Mouse (Mus musculus): ENCODE measurements around the gene Dtd2. TPM values are rescaled to one million over a fixed set of nuclear protein-coding genes. Genes with fewer than 3 reads are reported as not detected.

Gene Dtd2
- polyA plus RNA-seq, 1 experiment: 16.0 TPM

DNA sequence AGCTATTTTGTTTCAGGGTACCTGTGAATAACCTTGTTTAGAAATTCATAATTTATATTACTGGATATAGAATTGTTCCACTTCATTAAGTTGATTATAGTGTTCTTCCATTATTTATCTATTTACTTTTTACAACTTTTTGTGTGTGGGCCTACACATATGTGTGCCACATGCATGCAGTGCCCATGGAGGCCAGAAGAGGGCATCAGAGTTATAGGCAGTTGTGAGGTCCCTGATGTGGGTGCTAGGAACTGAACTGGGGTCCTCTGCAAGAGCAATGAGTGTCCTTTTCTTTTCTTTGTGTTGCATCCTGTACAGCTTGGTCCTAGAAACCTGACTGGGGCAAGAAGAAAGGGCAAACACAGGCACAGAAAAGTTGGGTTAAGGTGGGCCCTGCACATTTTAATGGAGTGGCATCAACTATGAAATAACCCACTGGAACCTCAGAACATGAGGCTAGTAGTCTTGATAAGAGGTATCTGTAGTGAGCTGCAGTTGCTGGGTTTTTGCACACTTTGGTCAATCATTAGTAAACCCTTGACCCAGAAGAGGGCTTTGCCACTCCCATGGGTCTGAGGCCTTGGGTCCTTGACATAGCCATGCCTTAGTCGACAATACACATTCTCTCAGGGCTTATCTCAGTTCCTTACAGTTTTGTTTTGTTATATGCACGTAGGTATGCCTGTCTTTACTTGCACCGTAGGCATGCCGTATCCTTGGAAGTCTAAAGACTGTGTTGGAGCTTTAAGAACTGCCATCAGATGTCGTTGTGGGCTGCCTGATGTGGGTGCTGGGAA lies 33.8 kb downstream of the Dtd2 start:
- Histone ChIP-seq H3ac (ENCODE audit: control insufficient read depth, insufficient read length) (no peak overlapping the region), H3K4me3 (no peak overlapping the region), H3K4me2 (ENCODE audit: low read depth) (peak overlapping the region; percentile 87), H3K27me3 (ENCODE audit: control insufficient read depth, insufficient read depth, insufficient read length) (no peaks in the 10 kb centered on the region), H3K79me2 (ENCODE audit: control insufficient read depth, insufficient read depth) (peaks cover 17% of the 10 kb centered on the region), H3K36me3 (ENCODE audit: control insufficient read depth, insufficient read depth) (no peaks in the 10 kb centered on the region)
- TF ChIP-seq CEBPB (IDR thresholded peaks at IDR 0.05; ENCODE audit: insufficient read depth, poor library complexity, severe bottlenecking): no peak
- TF ChIP-seq POLR2AphosphoS2 (IDR thresholded peaks at IDR 0.05; ENCODE audit: insufficient read length, low read depth): no peak
- no peak for TF ChIP-seq TCF3 (IDR thresholded peaks at IDR 0.05; ENCODE audit: insufficient read length, low read depth)
- TF ChIP-seq SRF (IDR thresholded peaks at IDR 0.05; ENCODE audit: control insufficient read depth, insufficient read length, low read depth): no peak

GRCm38 (mm10) chr12:51971070-51971664 lies 35.1 kb downstream of the Dtd2 start, which contains the start of gene Heatr5a:
Gene Heatr5a, minus strand, starts transcription at chr12:51971321.
- TF ChIP-seq MYOD1 (IDR thresholded peaks at IDR 0.05; ENCODE audit: control insufficient read depth in 1 of 3, insufficient read length in 2 of 3, low read depth in 2 of 3) (peak in 2 of 3 experiments; percentile 2 to 50), POLR2AphosphoS2 (IDR thresholded peaks at IDR 0.05; ENCODE audit: insufficient read length, low read depth) (peak; percentile 70), SRF (IDR thresholded peaks at IDR 0.05; ENCODE audit: control insufficient read depth, insufficient read length, low read depth) (peak; percentile 89), USF1 (IDR thresholded peaks at IDR 0.05; ENCODE audit: low read depth) (no peak), MAX (IDR thresholded peaks at IDR 0.05; ENCODE audit: low read depth) (no peak), MYOG (IDR thresholded peaks at IDR 0.05; ENCODE audit: control insufficient read depth in 1 of 3, insufficient read depth in 1 of 3, insufficient read length in 2 of 3, low read depth in 2 of 3) (peak in 1 of 3 experiments; percentile 56), TCF3 (IDR thresholded peaks at IDR 0.05; ENCODE audit: insufficient read length, low read depth) (peak; percentile 6), TCF12 (IDR thresholded peaks at IDR 0.05; ENCODE audit: insufficient read depth, poor library complexity, severe bottlenecking) (no peak), E2F4 (IDR thresholded peaks at IDR 0.05; ENCODE audit: insufficient read depth) (no peak), POLR2A (IDR thresholded peaks at IDR 0.05; ENCODE audit: insufficient read length, low read depth) (peak; percentile 87), CEBPB (IDR thresholded peaks at IDR 0.05; ENCODE audit: insufficient read depth, poor library complexity, severe bottlenecking) (no peak), REST (IDR thresholded peaks at IDR 0.05; ENCODE audit: insufficient read depth, insufficient read length) (no peak)
- H3K79me2 ChIP-seq (ENCODE audit: control insufficient read depth, insufficient read depth): peaks cover 21% of the 10 kb centered on the region
- peak within 1 kb of the TSS; percentile 58 for H3ac ChIP-seq (ENCODE audit: control insufficient read depth, insufficient read length)

DNA sequence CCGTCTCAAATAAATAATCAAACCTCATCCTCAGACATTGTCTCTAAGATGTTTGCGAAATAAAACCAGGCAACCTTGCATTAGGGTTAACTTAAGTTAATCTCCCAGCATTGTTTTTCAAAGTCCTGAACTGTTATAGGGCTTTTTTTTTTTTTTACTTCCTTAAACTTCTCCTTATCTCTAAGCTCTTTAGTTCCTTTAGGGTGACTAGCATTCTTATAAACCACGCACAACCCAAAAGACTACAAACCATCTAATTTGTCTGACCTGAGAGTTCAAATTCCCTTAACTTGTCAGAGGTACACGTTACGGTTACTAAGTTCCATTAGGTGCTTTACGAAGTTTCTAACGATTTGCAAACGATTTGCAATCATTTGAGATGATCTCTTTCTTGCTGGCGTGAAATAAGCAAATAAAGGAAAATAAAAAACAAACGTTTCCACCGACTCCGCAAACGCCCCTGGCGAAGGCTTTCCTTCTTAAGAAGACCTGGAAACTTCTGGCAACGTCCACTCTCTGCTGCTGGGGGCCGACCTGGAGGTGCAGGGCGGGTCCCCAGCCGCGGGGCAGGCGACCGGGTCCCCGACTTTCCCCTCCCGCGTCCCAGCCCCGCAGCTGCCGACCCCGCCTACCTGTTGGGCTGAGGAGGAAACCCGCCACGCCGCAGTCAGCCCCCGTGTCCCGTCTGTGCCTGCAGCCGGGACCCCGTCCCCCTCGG lies 35.8 kb downstream of the Dtd2 start:
- no peaks in the 10 kb centered on the region for H3K27me3 ChIP-seq (ENCODE audit: control insufficient read depth, insufficient read depth, insufficient read length)
- peak overlapping the region; percentile 53 for H3K4me3 ChIP-seq
- peak overlapping the region; percentile 82 for H3K4me2 ChIP-seq (ENCODE audit: low read depth)
- H3ac ChIP-seq (ENCODE audit: control insufficient read depth, insufficient read length): peak overlapping the region; percentile 58
- no peaks in the 10 kb centered on the region for H3K36me3 ChIP-seq (ENCODE audit: control insufficient read depth, insufficient read depth)
- TF ChIP-seq MYOD1 (IDR thresholded peaks at IDR 0.05; ENCODE audit: control insufficient read depth in 1 of 3, insufficient read length in 2 of 3, low read depth in 2 of 3) (peak in 1 of 3 experiments; percentile 27), POLR2A (IDR thresholded peaks at IDR 0.05; ENCODE audit: insufficient read length, low read depth) (no peak)
- peaks cover 26% of the 10 kb centered on the region for H3K79me2 ChIP-seq (ENCODE audit: control insufficient read depth, insufficient read depth)

More at GRCm38 (mm10) chr12:51971070-51971664, 35.1 kb downstream of the Dtd2 start, which contains the start of gene Heatr5a:
- peak within 1 kb of the TSS; percentile 87 for H3K4me2 ChIP-seq (ENCODE audit: low read depth)
- H3K4me3 ChIP-seq: peak within 1 kb of the TSS; percentile 53
- no peaks in the 10 kb centered on the region for H3K36me3 ChIP-seq (ENCODE audit: control insufficient read depth, insufficient read depth)
- no peaks in the 10 kb centered on the region for H3K27me3 ChIP-seq (ENCODE audit: control insufficient read depth, insufficient read depth, insufficient read length)

DNA sequence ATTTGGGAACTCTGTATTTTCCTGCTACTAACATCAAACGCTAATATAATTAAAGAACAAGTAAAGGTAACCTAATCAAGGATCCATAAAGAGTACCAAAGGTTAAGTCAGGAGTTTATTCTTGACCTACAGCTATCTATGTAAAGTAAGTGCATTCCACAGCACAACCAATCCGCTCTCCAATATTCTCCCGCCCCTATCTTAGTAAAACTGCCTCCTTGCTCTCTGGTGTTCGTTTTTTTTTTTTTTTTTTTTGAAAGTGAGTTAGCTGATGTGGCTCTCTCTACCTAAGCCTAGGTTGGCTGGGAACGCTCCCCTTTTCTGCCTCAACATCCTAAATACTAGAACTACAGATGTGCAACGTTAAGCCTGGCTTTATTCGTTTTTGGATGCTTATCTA lies 36.4 kb downstream of the Dtd2 start:
- Histone ChIP-seq H3K79me2 (ENCODE audit: control insufficient read depth, insufficient read depth) (peaks cover 30% of the 10 kb centered on the region), H3K4me3 (peak overlapping the region; percentile 53), H3K27me3 (ENCODE audit: control insufficient read depth, insufficient read depth, insufficient read length) (no peaks in the 10 kb centered on the region), H3K4me2 (ENCODE audit: low read depth) (peak overlapping the region; percentile 82), H3K36me3 (ENCODE audit: control insufficient read depth, insufficient read depth) (no peaks in the 10 kb centered on the region), H3ac (ENCODE audit: control insufficient read depth, insufficient read length) (no peak overlapping the region)
- TF ChIP-seq MAX (IDR thresholded peaks at IDR 0.05; ENCODE audit: low read depth) (no peak), MYOD1 (IDR thresholded peaks at IDR 0.05; ENCODE audit: control insufficient read depth in 1 of 3, insufficient read length in 2 of 3, low read depth in 2 of 3) (no peak), REST (IDR thresholded peaks at IDR 0.05; ENCODE audit: insufficient read depth, insufficient read length) (no peak), POLR2A (IDR thresholded peaks at IDR 0.05; ENCODE audit: insufficient read length, low read depth) (no peak), CEBPB (IDR thresholded peaks at IDR 0.05; ENCODE audit: insufficient read depth, poor library complexity, severe bottlenecking) (no peak), USF1 (IDR thresholded peaks at IDR 0.05; ENCODE audit: low read depth) (no peak)

- peaks cover 34% of the 10 kb centered on the region for H3K79me2 ChIP-seq (ENCODE audit: control insufficient read depth, insufficient read depth)
- H3ac ChIP-seq (ENCODE audit: control insufficient read depth, insufficient read length): no peak overlapping the region
- H3K27me3 ChIP-seq (ENCODE audit: control insufficient read depth, insufficient read depth, insufficient read length): no peaks in the 10 kb centered on the region
- TF ChIP-seq REST (IDR thresholded peaks at IDR 0.05; ENCODE audit: insufficient read depth, insufficient read length) (no peak), USF1 (IDR thresholded peaks at IDR 0.05; ENCODE audit: low read depth) (no peak), MYOD1 (IDR thresholded peaks at IDR 0.05; ENCODE audit: control insufficient read depth in 1 of 3, insufficient read length in 2 of 3, low read depth in 2 of 3) (no peak), CEBPB (IDR thresholded peaks at IDR 0.05; ENCODE audit: insufficient read depth, poor library complexity, severe bottlenecking) (no peak), POLR2AphosphoS2 (IDR thresholded peaks at IDR 0.05; ENCODE audit: insufficient read length, low read depth) (no peak), MAX (IDR thresholded peaks at IDR 0.05; ENCODE audit: low read depth) (no peak), MYOG (IDR thresholded peaks at IDR 0.05; ENCODE audit: control insufficient read depth in 1 of 3, insufficient read depth in 1 of 3, insufficient read length in 2 of 3, low read depth in 2 of 3) (no peak), E2F4 (IDR thresholded peaks at IDR 0.05; ENCODE audit: insufficient read depth) (no peak), SRF (IDR thresholded peaks at IDR 0.05; ENCODE audit: control insufficient read depth, insufficient read length, low read depth) (no peak), POLR2A (IDR thresholded peaks at IDR 0.05; ENCODE audit: insufficient read length, low read depth) (no peak), TCF12 (IDR thresholded peaks at IDR 0.05; ENCODE audit: insufficient read depth, poor library complexity, severe bottlenecking) (no peak), TCF3 (IDR thresholded peaks at IDR 0.05; ENCODE audit: insufficient read length, low read depth) (no peak)
- no peak overlapping the region for H3K4me2 ChIP-seq (ENCODE audit: low read depth)
- peak overlapping the region; percentile 53 for H3K4me3 ChIP-seq
- H3K36me3 ChIP-seq (ENCODE audit: control insufficient read depth, insufficient read depth): no peaks in the 10 kb centered on the region
These were observed 37.2 kb downstream of the Dtd2 start for GRCm38 (mm10) chr12:51969092-51969491.
